Mouse (Mus musculus) E14TG2a.4 (cell line): ENCODE measurements around the gene Maff.
A peak's percentile ranks its signal among the peaks of the same experiment; 100 is the strongest.

Experiments
- H3K27me3 ChIP-seq: 2 replicates; pipeline ENCODE4 v1.6.1; 2014; ENCODE audit warnings: low read length, control low read depth; ENCODE audit not compliant: insufficient read depth
- H3K36me3 ChIP-seq: 2 replicates; pipeline ENCODE4 v1.6.1; 2014; ENCODE audit warnings: low read length, control low read depth; ENCODE audit not compliant: insufficient read depth
- H3K4me1 ChIP-seq: replicated peaks from 2 replicates; pipeline ENCODE4 v1.6.1; 2014; ENCODE audit warnings: low read depth, low read length, control low read depth
- H3K4me3 ChIP-seq: replicated peaks from 2 replicates; pipeline ENCODE4 v1.5.1; 2014; ENCODE audit warnings: mild to moderate bottlenecking, low read length
- H3K9me3 ChIP-seq: 2 replicates; pipeline ENCODE4 v1.6.1; 2014; ENCODE audit warnings: low read length, control low read depth
- CTCF ChIP-seq: conservative IDR thresholded peaks from 2 replicates; pipeline ENCODE4 v1.5.1; 2014; ENCODE audit warnings: low read length
- NANOG ChIP-seq: IDR thresholded peaks from 2 replicates; pipeline ENCODE4 v1.6.1; 2014; ENCODE audit warnings: borderline replicate concordance, low read length, mixed read lengths
- POU5F1 ChIP-seq: IDR thresholded peaks from 2 replicates; pipeline ENCODE4 v1.6.1; 2014; ENCODE audit warnings: low read length, borderline replicate concordance

Gene Maff

GRCm38 (mm10) chr15:79353690-79354305, 7.4 kb downstream of the Maff start:
- TF ChIP-seq NANOG: no peak
- H3K4me3 ChIP-seq: no peak overlapping the region
- peaks cover 29% of the 10 kb centered on the region for H3K36me3 ChIP-seq
- H3K27me3 ChIP-seq: peaks cover 29% of the 10 kb centered on the region
- H3K4me1 ChIP-seq: peaks cover 82% of the 10 kb centered on the region
- H3K9me3 ChIP-seq: no peaks in the 10 kb centered on the region

GRCm38 (mm10) chr15:79354619-79355018, 8.2 kb downstream of the Maff start:
- H3K36me3 ChIP-seq: peaks cover 36% of the 10 kb centered on the region
- no peak overlapping the region for H3K4me3 ChIP-seq
- no peaks in the 10 kb centered on the region for H3K9me3 ChIP-seq
- H3K27me3 ChIP-seq: peaks cover 21% of the 10 kb centered on the region
- TF ChIP-seq POU5F1 (no peak), NANOG (no peak), CTCF (no peak)
- H3K4me1 ChIP-seq: peaks cover 75% of the 10 kb centered on the region

DNA sequence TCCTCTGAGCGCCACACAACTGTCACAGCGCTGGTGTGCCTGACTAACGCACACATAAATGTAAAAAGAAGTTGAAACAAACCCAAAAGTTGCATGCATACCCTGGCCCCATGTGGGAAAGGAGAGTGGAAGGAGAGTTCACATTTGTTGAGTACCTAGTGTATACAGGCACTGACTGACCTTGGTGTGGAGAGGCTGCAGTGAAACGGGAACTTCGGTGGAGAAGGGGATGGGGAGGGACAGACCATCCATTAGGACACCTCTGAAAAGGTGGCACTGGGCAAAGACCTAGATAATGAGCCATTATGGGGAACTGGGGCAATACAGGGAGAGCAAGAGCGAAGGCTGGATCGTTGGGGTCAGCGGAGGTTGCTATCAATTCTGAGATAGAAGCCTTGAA, 10.1 kb downstream of the Maff start:
- peaks cover 53% of the 10 kb centered on the region for H3K36me3 ChIP-seq
- H3K4me3 ChIP-seq: peak overlapping the region; percentile 82
- peaks cover 18% of the 10 kb centered on the region for H3K27me3 ChIP-seq
- TF ChIP-seq CTCF (no peak), NANOG (no peak), POU5F1 (no peak)
- H3K9me3 ChIP-seq: no peaks in the 10 kb centered on the region
- peaks cover 74% of the 10 kb centered on the region for H3K4me1 ChIP-seq

DNA sequence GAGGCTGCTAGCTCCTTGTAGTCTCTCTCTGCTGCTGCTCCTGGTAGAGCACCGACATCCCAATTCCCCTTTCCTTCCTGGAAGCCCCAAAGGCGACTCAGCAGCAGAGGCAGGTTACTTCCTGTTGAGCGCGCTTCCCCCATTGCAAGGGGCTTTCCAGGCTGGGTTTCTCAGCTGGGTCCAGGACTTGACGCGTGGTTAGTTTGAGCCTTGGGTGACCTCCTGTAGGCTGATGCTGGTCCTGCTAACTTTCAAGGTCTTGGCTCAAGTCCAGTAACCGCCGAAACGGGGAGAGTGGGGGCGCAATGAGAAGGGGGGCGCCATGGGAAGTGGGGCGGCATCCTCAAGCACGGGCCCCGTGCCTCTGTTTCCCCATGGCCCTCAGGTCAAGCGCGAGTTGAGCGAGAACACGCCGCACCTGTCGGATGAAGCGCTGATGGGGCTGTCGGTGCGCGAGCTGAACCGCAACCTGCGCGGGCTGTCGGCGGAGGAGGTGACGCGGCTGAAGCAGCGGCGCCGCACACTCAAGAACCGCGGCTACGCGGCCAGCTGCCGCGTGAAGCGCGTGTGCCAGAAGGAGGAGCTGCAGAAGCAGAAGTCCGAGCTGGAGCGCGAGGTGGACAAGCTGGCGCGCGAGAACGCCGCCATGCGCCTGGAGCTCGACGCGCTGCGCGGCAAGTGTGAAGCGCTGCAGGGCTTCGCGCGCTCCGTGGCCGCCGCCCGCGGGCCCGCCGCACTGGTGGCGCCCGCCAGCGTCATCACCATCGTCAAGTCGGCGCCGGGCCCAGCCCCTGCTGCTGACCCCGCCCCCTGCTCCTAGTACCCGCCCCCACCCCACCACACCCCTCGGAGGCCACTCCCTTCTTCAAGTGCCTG, 10.9 kb downstream of the Maff start:
- Histone ChIP-seq H3K36me3 (peaks cover 61% of the 10 kb centered on the region), H3K4me3 (peak overlapping the region; percentile 82), H3K4me1 (peaks cover 75% of the 10 kb centered on the region), H3K9me3 (no peaks in the 10 kb centered on the region), H3K27me3 (peaks cover 18% of the 10 kb centered on the region)
- TF ChIP-seq POU5F1 (no peak), CTCF (no peak), NANOG (no peak)

DNA sequence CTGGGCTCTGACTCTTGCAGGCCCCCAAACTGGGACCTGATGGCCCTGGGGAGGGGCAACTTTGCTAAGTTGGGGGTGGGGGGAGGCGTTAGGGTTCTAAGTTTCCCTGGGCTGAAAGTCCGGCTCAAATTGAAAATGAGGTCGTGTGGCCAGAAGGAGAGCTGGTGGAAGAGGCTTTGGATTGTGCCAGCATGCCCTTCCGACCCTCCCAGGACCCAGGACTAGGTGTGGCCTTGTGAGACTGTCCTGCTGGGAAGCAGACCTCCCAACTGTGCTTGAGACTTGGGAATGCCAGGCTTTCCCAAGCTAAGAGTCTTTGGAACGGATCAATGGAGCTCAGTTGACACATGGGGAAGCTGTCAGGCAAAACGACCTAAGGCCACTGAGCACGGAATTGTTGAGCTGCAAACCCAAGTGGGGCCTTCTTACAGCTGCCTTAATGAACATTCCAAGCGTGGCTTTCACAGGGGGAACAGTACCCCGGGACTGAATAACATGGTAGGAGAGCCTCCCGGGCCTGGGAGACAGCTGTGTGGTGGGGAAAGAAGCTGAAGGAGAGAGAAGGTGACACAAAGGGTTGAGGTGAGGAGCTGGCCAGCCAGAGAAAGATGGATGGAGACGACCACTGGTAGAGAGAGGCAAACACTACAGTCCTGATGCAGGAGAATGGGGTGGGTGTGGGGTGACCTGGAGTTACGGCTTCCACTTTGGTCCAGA, 11.7 kb downstream of the Maff start:
- TF ChIP-seq CTCF (no peak), NANOG (no peak), POU5F1 (no peak)
- H3K4me3 ChIP-seq: peak overlapping the region; percentile 82

GRCm38 (mm10) chr15:79359954-79360353, 13.5 kb downstream of the Maff start:
- TF ChIP-seq CTCF: no peak
- TF ChIP-seq NANOG: no peak
- TF ChIP-seq POU5F1: no peak
- Histone ChIP-seq H3K4me3 (no peak overlapping the region), H3K4me1 (peaks cover 78% of the 10 kb centered on the region), H3K36me3 (peaks cover 77% of the 10 kb centered on the region), H3K9me3 (no peaks in the 10 kb centered on the region), H3K27me3 (peaks cover 16% of the 10 kb centered on the region)

More for the DNA sequence above, 11.7 kb downstream of the Maff start:
- H3K27me3 ChIP-seq: peaks cover 18% of the 10 kb centered on the region
- peaks cover 75% of the 10 kb centered on the region for H3K4me1 ChIP-seq
- H3K9me3 ChIP-seq: no peaks in the 10 kb centered on the region
- peaks cover 70% of the 10 kb centered on the region for H3K36me3 ChIP-seq

DNA sequence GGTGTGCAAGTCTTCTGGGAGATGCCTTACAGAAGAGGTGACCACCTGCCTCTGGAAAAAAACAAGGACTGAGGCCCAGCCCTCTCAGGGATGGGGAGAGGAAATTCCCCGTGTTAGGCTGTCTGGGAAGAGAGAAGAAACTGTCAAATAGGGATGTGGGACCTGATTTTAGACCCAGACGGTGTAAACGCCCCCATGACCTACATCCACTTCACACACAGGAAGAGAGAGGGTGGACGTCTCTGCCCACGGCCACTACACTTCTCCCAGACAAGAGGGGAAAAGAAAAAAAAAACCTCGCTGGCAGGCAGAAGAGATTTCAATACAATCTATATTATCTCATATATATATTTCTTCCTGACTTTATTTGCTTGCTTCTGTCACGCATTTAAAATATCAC, 13.9 kb downstream of the Maff start:
- Histone ChIP-seq H3K36me3 (peaks cover 81% of the 10 kb centered on the region), H3K9me3 (no peaks in the 10 kb centered on the region), H3K27me3 (peaks cover 16% of the 10 kb centered on the region), H3K4me1 (peaks cover 82% of the 10 kb centered on the region), H3K4me3 (no peak overlapping the region)
- TF ChIP-seq POU5F1: no peak
- TF ChIP-seq CTCF: no peak
- no peak for TF ChIP-seq NANOG

- Histone ChIP-seq H3K9me3 (no peaks in the 10 kb centered on the region), H3K27me3 (peaks cover 13% of the 10 kb centered on the region), H3K4me3 (no peak overlapping the region), H3K36me3 (peaks cover 83% of the 10 kb centered on the region), H3K4me1 (peaks cover 85% of the 10 kb centered on the region)
- no peak for TF ChIP-seq POU5F1
- TF ChIP-seq NANOG: no peak
- TF ChIP-seq CTCF: no peak
These were observed 14.6 kb downstream of the Maff start for GRCm38 (mm10) chr15:79361023-79361422.
